Mouse (Mus musculus): ENCODE results near the gene Gm44596. TPM values are rescaled to one million over a fixed set of nuclear protein-coding genes. Genes with fewer than 3 reads are reported as not detected.

Gm44596 gene
- total and polyA plus RNA-seq, 3 experiments, result not detected

DNA sequence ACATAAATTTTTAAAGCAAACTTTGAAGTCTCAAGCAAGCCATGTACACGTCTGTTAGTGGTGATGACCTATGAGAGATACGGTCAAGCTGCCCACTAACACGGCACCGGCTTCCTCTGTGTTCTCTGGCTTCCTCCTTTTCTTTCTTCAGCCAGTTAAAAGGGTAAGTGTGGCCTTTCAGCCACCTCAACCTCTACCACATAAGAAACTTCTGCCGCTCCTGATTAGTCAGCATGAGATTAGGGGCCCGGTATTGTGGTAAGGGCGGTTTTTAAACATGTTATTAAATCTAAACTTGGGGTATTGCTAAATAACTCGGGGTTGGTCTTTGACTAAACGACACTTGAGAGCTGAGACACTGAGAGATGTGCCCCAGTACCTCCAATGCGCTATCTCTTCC lies 29.7 kb upstream of the Gm44596 start:
- H3K4me3 ChIP-seq (ENCODE audit: control insufficient read depth in 1 of 2, insufficient read depth in 1 of 2, low read depth in 2 of 2, low read length in 2 of 2), result peak overlapping the region in 1 of 2 experiments; percentile 19; a peak in 2 of 4 replicates
- H3K9ac ChIP-seq (ENCODE audit: control insufficient read depth, low read depth, low read length, poor library complexity, severe bottlenecking), result peak overlapping the region; percentile 11
- H3K36me3 ChIP-seq (ENCODE audit: control insufficient read depth in 1 of 2, insufficient read depth in 2 of 2, low read length in 2 of 2), result peaks cover 0 to 13% of the 10 kb centered on the region in 2 experiments; a peak in 2 of 4 replicates
- H3K27me3 ChIP-seq (ENCODE audit: control insufficient read depth in 1 of 2, insufficient read depth in 2 of 2, low read length in 2 of 2), result no peaks in the 10 kb centered on the region
- H3K4me1 ChIP-seq (ENCODE audit: control insufficient read depth in 1 of 2, insufficient read depth in 2 of 2, low read length in 2 of 2), result peaks cover 2 to 15% of the 10 kb centered on the region in 2 experiments; a peak in 2 of 4 replicates
- H3K27ac ChIP-seq (ENCODE audit: control insufficient read depth, low read depth, low read length), result peak overlapping the region; percentile 36
- no peaks in the 10 kb centered on the region for H3K79me2 ChIP-seq (ENCODE audit: control insufficient read depth, insufficient read depth, low read length, poor library complexity)
- DNase-seq (ENCODE audit: low read depth, low spot score), result peak; percentile 82
- TF ChIP-seq TBP (IDR thresholded peaks at IDR 0.05; ENCODE audit: low read depth, low read length), result 0 out of 2 replicates have a peak, but pooled peaks have one; percentile 29
- TF ChIP-seq HCFC1 (IDR thresholded peaks at IDR 0.05; ENCODE audit: low read depth, low read length), result no peak
- no peak for TF ChIP-seq NRF1 (IDR thresholded peaks at IDR 0.05; ENCODE audit: insufficient read depth, low read depth, low read length, poor library complexity, severe bottlenecking)
- no peak for TF ChIP-seq ZNF384 (IDR thresholded peaks at IDR 0.05; ENCODE audit: low read depth, low read length)
- no peak for TF ChIP-seq ZMIZ1 (IDR thresholded peaks at IDR 0.05; ENCODE audit: low read depth, low read length)
- peak; percentile 74; the same call in 1 of the 2 replicates for TF ChIP-seq MAFK (IDR thresholded peaks at IDR 0.05; ENCODE audit: borderline replicate concordance, low read depth, low read length)
- no peak for TF ChIP-seq MAX (IDR thresholded peaks at IDR 0.05; ENCODE audit: low read length)
- no peak for TF ChIP-seq ELF1 (IDR thresholded peaks at IDR 0.05; ENCODE audit: low read depth, low read length)
- TF ChIP-seq ZC3H11A (IDR thresholded peaks at IDR 0.05; ENCODE audit: low read depth, low read length), result no peak
- TF ChIP-seq MXI1 (IDR thresholded peaks at IDR 0.05; ENCODE audit: low read depth, low read length), result no peak
- no peak for TF ChIP-seq UBTF (IDR thresholded peaks at IDR 0.05; ENCODE audit: borderline replicate concordance, insufficient read depth, low read depth, low read length)
- no peak for TF ChIP-seq CTCF (IDR thresholded peaks at IDR 0.05 in 2 of 3, conservative IDR thresholded peaks at IDR 0.05 in 1 of 3; ENCODE audit: control insufficient read depth in 1 of 3, insufficient read depth in 1 of 3, low read depth in 2 of 3, low read length in 3 of 3, poor library complexity in 1 of 3, severe bottlenecking in 1 of 3)
- TF ChIP-seq RCOR1 (IDR thresholded peaks at IDR 0.05; ENCODE audit: low read depth, low read length), result peak; percentile 96
- no peak for TF ChIP-seq MAZ (IDR thresholded peaks at IDR 0.05; ENCODE audit: low read depth, low read length)
- peak; percentile 62 for TF ChIP-seq GATA1 (IDR thresholded peaks at IDR 0.05; ENCODE audit: low read depth, low read length)
- TF ChIP-seq ZKSCAN1 (IDR thresholded peaks at IDR 0.05; ENCODE audit: low read depth, low read length), result no peak
- no peak for TF ChIP-seq BHLHE40 (IDR thresholded peaks at IDR 0.05; ENCODE audit: borderline replicate concordance, low read depth, low read length)
- TF ChIP-seq JUND (IDR thresholded peaks at IDR 0.05; ENCODE audit: low read depth, low read length), result no peak
- TF ChIP-seq POLR2AphosphoS5 (IDR thresholded peaks at IDR 0.05; ENCODE audit: borderline replicate concordance, low read depth, low read length), result no peak
- no peak for TF ChIP-seq POLR2A (IDR thresholded peaks at IDR 0.05; ENCODE audit: control insufficient read depth in 1 of 2, insufficient read depth in 1 of 2, low read depth in 1 of 2, low read length in 2 of 2, poor library complexity in 1 of 2)
- peak; percentile 68 for TF ChIP-seq SIN3A (IDR thresholded peaks at IDR 0.05; ENCODE audit: low read length)
- no peak for TF ChIP-seq POLR2AphosphoS2 (IDR thresholded peaks at IDR 0.05; ENCODE audit: low read length)
- TF ChIP-seq RAD21 (IDR thresholded peaks at IDR 0.05; ENCODE audit: low read depth, low read length), result no peak
- no peak for TF ChIP-seq MYB (IDR thresholded peaks at IDR 0.05; ENCODE audit: low read depth, low read length)
- no peak for TF ChIP-seq KAT2A (conservative IDR thresholded peaks at IDR 0.05; ENCODE audit: low read depth, low read length)
- TF ChIP-seq CHD2 (IDR thresholded peaks at IDR 0.05; ENCODE audit: low read length), result no peak
- TF ChIP-seq ETS1 (IDR thresholded peaks at IDR 0.05; ENCODE audit: low read depth, low read length), result peak; percentile 49; the same call in 1 of the 2 replicates
- TF ChIP-seq E2F4 (IDR thresholded peaks at IDR 0.05; ENCODE audit: borderline replicate concordance, low read depth, low read length), result no peak
- TF ChIP-seq SMC3 (IDR thresholded peaks at IDR 0.05; ENCODE audit: low read depth, low read length), result no peak
- TF ChIP-seq USF2 (IDR thresholded peaks at IDR 0.05; ENCODE audit: borderline replicate concordance in 1 of 2, insufficient read depth in 1 of 2, low read depth in 1 of 2, low read length in 2 of 2), result no peak
- peak; percentile 58 for TF ChIP-seq TAL1 (IDR thresholded peaks at IDR 0.05; ENCODE audit: low read length)
- no peak for TF ChIP-seq GABPA (IDR thresholded peaks at IDR 0.05; ENCODE audit: low read depth, low read length)
- peak; percentile 64 to 84 for TF ChIP-seq EP300 (IDR thresholded peaks at IDR 0.05; ENCODE audit: low read depth in 1 of 2, low read length in 2 of 2)
- TF ChIP-seq TCF12 (IDR thresholded peaks at IDR 0.05; ENCODE audit: low read depth, low read length), result peak; percentile 75
- TF ChIP-seq MYC (IDR thresholded peaks at IDR 0.05; ENCODE audit: low read depth, low read length), result no peak
- TF ChIP-seq MEF2A (IDR thresholded peaks at IDR 0.05; ENCODE audit: extremely low read depth, insufficient replicate concordance, low read depth, low read length, poor library complexity, severe bottlenecking), result no peak
- TF ChIP-seq NELFE (IDR thresholded peaks at IDR 0.05; ENCODE audit: low read depth, low read length), result no peak
- no peaks in the 10 kb centered on the region for H3K9me3 ChIP-seq (replicated peaks; ENCODE audit: insufficient read depth, low read length)
